Mouse (Mus musculus) forelimb bud, embryonic 11.5 days (tissue): ENCODE measurements around the gene Itpr2.
A peak's percentile ranks its signal among the peaks of the same experiment; 100 is the strongest.

ENCODE experiments used
- DNase-seq: peaks from one replicate; pipeline ENCODE4 v3.0.0-alpha.2; 2012; ENCODE audit warnings: low read depth, low spot score

The Itpr2 gene

DNA sequence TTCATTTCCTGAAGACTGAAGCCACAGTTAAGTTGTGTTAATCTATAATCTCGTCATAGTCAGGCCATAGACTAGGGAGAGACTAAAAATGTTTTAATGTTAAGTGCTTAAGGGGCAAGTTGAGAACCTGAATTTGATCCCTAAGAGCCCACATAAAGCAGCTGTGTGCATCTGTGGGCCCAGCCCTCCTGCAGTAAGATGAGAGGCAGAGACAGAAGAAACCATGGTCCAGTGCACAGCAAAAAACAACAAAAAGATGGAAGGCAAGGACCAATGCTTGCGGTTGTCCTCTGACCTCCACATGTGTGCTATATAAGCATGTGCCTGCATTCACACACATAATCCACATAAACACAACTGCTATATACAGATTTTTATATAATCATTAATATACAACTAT, 191.8 kb downstream of the Itpr2 start:
- DNase-seq, result no peak

DNA sequence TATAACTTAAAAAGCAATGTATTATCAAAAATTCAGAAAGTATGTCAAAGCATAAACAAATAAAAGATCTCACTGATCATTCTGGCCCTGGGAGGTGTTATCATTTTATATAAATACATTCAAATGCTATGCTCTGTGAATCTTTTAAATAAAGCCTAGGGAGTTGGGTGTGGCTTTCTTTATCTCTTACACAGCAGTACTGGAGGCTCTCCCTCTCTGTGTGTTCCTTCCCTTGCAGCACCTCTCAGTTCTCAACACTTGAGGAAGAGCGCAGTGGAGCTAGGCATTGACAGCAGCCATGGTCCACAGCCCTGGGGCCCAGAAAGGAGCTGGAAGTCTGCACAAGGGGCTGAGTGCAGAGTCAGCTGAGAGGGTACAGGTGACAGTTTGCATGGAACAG, 192.7 kb downstream of the Itpr2 start:
- no peak for DNase-seq

DNA sequence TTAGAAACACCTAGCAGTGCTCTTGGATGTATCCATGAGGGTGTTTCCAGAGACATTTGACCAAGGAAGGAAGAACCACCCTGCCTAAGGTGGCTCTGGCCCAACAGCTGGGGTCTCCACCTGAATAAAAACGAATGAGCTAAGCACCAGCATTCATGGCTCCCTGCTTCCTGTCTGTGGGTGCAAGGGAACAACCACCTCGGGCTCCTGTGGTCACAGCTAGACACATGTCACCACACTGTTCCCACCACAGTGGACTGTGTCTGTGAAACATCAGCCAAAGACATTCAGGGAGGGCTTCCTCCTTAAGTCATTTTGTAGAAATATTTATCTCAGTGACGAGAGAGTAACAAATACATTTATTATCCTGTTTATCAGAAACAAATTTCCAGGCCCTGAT, 196.0 kb downstream of the Itpr2 start:
- no peak for DNase-seq

DNA sequence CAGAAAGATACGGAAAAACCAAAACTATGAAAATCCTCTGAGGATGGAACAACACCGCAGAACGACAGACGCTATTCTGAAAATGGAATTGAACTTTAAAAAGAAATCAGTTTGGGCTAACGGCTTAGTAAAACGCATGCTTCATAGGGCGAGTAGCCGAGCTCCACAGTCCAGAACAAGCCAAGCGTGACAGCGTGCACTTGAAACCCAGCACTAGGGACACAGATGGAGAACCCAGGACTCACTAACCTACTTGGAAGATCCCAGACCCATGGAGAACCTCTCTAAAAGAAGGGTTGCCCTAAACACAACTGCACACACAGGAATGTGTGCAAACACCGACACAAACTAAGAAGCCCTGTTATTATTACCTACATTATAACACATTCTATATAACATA, 197.9 kb downstream of the Itpr2 start:
- no peak for DNase-seq

DNA sequence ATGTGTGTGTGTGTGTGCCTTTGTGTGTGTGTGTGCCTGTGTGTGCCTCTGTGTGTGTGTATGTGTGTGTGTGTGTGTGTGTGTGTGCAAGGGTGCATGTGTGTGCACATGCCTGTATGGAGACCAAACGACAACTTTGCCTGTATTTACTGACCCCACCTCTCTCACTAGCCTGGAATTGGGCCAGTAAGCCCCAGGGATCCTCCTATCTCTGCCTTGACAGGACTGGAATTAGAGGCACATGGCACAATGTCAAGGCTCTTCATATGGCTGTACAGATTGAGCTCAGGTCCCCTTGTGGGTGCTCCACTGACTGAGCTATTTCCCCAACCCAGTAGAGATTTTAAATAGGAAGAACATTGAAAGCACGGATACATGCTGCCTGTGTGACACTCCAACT, 198.7 kb downstream of the Itpr2 start:
- no peak for DNase-seq

DNA sequence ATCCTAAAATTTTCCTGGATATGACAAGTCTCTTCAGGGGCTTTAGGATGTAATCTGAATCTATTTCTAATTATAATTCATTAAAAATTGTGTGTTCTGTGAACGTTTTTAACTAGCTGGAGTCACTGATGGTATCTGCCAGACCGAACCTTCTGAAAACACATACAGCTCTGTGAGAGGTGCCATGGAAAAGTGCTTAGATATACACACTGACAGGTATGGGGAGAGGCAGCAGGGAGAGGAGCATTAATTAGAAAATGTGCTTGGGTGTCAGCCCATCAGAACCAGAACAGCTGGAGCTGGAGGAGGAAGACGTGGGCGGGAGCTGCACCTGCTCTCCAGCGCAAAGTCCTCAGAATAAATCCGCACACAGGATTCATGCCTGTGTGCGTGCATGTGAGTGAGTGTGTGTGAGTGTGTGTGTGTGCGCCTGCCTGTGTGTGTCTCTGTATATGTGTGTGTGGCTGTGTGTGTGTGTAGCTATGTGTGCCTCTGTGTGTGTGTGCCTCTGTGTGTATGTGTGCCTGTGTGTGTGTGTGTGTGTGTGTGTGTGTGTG, 199.4 kb downstream of the Itpr2 start:
- no peak for DNase-seq

DNA sequence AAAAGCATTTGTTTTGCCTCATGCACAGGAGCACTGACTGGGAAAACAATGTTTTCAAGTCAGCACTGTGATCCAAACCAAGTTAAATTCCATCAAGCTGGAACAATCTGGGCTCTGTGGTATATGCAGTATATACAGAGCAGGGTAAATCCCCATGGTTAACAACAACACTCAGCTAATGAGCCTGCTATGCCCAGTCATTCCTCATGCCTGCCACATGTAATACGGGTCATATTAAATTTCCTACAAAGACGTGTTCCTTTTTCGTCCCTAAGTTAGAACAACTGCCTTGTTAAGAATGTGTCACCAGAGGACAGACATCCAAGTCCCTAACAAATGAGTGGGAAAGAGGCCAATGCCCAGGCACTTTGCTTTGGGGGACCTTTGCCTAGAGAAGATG, 199.9 kb downstream of the Itpr2 start:
- DNase-seq, result no peak

DNA sequence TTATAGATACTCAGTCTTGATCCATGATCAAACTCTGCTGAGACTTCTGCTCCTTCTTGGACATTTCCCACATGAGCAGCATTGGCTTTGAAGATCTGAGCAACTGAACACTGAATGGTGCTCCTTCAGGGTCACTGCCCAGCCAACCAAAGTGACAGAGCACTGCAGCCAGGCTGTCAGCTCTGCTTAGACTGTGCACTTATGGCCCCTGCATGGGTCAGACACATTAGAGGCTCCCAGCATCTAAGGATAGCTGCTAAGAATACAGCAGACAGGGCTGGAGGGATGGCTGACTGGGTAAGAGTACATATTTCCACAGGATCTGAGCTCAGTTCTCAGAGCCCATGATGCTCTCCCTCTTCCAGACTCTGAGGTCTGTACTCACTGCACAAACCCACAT, 201.1 kb downstream of the Itpr2 start:
- DNase-seq, result no peak

DNA sequence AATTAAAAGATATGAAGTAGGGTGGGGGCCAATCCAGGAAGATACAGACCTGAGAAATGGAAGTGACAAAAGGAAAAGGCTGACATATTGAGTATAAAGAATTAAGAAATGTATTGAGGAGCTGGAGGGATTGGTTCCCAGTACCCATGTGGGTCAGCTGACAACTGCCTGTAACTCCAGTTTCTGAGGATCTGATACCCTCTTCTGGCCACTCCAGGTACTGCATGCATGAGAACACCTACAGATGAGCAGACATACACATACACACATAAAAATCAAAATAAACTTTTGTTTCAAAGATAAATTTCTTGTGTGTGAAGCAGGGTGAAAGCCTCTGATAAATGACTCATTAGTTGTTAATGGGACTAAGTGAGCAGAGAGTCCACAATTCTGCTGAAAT, 203.3 kb downstream of the Itpr2 start:
- no peak for DNase-seq

DNA sequence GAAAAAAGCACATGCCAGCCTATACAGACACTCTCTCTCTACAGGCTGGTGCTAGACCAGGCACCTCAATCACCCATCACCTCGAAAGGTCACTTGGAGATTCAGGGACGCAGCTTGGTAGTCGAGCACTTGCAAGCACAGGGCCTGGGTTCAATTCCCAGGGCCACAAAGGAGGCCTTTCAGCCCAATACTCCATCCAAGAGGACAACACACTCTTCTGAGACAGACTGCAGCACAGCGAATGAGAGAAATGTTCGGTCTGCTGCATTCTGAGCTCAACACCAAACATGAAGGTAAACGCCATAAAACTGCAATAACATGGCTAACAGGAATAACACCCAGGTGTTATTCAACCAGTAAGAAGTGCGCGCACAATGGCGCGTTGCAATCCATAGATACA, 211.0 kb downstream of the Itpr2 start:
- no peak for DNase-seq

DNA sequence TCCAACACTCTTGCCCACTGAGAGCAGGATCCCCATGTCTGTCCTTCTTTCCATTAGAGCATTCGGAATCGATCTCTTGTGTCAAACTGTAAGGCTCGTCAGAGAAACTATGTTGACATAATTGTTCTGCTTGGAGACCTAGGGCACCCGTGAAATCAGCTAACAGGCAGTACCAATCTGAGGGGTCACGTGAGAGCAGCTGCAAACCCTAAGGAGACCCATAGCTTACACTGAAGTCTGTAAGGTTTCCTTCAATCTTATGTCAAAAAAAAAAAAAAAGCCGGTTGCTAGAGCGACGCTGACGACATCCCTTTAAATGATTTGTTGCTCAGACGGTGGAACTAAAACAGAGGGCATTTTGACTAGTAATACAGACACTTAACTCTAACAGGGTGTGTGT, 212.2 kb downstream of the Itpr2 start:
- DNase-seq, result no peak

DNA sequence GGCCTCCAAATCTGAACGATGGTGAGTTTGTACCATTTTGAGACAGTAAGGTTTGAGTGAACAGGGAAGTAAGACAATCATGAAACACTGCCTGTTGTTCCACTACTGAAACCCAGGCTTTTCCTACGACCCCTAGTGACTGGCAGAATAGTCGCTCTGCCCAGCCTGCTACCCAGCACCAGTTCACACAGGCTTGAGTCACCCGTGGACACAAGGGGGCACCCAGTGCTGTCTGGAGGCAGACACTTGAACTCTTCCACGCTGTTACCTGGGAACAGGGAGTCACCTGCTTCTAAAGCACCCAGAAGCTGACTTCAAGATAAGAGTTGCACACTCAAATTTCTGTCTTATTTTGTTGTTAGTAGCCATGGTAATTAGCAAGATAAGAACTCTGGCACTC, 213.8 kb downstream of the Itpr2 start:
- DNase-seq, result no peak

DNA sequence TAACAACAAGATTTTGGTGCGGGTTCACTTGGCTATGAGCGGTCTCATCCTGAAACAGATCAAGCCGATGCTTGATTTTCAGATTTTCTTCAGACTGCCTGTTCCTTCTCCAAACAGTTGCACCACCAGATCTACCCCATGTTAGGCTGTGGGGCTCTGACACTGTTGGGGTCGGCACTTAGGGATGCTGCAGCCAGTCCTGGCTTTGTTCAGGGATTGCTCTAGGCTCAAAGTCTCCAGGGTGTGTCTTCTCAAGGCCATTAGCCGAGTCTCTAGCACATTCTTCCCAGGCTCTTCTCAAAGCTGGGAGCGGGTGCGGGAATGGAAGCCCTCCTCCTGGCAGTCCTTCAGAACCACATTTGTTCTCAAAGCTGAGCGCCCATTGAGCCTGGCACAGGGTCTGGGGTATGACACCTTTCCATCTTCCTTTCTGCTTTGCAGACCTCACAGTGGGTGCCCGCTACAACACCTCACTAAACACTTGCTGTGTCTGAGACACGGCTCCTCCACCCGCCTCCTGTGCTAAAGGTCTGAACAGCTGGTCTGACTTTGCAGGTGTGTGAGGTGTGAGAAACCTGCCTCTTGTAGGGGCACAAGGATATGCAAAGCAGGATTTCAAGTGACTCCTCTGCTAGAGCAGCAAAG, 217.0 kb downstream of the Itpr2 start:
- no peak for DNase-seq

DNA sequence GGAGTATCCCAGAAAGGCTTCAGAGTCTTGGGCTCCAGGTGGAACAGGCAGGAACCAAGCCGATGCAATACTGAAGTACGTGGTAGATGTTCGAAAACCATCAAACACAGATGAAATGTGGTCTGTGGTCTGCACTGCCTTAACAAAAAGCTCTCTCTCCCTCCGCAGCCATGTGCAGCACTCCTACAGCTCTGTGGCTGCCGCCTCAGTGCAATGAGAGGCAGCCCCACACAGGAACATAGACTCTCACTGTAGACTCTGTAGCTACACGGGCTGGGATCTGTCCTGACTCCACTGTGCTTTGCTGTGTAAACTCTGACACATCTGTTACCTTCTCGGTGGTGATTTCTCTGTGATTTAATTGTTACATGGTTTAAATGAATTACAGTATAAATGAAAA, 218.0 kb downstream of the Itpr2 start:
- no peak for DNase-seq

DNA sequence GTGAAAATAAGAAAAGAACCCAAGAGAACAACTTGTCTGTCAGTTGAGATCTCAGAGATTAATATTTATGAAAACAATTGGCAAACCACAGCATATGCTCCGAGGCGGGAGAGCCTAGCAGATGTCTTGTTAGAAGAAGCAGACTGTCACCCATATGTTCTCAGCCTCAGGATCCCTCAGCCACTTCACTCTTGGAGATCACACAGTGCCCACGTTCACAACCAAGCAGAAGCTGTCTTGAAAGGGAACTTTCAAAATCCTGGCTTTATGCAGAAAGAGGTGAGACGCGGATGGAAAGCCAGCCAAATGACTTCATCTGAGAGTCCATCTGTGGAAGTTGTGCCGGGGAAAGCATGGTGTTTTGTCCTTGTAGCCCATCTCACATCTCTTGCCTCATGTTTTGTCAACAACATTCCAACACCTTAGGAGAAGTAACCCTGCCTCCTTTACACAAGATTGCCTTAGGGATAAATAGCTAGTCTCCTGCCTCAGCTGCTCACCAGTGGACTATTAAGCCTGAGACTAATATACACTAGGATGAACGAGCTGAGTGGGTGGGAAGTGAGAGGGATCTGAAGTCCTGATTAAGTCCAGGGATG, 219.9 kb downstream of the Itpr2 start:
- no peak for DNase-seq

DNA sequence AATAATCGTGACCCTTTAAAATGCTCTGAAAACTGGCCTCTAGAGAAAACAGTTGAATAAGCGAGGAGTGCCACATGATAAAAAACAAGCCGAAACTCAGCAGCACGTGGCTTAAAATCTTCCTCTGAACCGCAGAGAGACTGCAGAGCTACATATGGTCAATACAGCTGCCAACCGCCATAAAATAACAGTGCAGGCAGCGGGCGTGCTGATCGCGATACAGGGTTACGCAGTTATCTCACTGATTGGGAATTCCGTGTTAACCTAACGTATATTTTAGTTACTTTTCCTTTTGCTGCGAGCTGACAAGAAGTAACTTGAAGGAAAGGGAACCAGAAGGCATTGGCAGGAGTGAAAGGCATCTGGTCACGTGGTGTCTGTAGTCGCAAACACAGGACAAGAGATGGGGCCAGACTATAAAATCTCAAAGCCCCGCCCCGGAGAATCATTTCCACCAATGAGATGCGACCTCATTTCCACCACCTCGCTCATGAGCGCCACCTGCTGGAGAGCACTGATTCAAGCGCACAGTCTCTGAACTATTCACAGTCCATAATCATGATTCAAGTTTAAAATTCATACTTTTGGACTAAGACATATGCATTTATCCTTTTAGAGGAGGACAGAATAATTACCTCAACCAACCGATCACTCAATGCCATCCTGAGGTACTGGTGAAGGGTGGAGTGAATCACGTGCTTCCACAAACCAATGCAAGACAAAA, 220.7 kb downstream of the Itpr2 start:
- DNase-seq, result no peak

DNA sequence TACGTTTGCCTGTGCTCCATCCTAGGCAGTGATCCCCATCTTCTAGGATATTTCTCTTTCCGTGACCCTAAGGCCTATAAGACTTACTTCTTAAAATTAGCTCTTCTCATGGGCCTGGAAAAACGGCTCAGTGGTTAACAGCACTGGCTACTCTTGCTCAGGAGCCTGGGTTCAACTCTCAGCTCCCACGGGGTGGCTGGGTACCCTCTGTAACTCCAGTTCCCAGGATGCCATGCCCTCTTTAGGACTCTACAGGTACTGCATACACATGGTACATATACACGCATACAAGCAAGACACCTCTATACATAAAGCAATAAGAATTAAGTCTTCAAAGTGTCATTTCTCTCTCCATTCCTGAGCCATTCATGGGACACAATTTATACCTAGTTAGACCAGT, 228.8 kb downstream of the Itpr2 start:
- no peak for DNase-seq

DNA sequence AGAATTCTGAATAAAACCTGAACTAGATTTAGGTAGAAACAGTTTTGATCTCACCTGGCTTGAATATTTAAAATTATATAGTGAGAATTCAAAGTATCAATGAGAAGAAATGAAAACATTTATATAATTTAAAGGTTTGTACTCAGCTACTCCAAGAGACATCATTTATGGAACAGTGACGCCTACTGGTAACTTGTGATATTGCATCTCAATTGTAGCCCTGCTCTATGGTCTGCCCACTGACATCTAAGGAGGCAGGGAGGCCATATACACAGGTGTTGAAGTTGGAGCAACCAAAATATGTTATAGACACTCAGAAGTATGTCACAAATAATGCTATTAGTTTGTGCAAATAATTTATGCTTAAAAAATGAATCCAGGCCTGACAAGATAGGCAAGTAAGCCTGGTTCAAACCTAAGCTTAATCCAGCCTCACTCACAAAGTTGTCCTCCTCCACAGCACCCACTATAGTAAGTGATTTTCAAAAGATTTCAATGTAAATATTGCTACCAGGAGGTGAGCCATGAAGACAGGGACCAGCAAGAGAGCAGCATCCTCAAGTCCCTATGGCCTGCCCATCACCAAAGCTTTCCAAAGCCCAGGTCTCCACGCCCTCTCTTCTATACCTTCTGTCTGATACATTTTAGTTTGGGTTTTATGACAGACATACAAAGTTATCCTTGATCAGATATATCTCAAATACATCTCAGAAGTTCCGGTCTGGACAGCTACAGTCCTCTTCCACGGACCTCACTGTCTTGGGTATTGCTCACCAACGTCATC, 229.6 kb downstream of the Itpr2 start:
- DNase-seq, result peak; percentile 74

DNA sequence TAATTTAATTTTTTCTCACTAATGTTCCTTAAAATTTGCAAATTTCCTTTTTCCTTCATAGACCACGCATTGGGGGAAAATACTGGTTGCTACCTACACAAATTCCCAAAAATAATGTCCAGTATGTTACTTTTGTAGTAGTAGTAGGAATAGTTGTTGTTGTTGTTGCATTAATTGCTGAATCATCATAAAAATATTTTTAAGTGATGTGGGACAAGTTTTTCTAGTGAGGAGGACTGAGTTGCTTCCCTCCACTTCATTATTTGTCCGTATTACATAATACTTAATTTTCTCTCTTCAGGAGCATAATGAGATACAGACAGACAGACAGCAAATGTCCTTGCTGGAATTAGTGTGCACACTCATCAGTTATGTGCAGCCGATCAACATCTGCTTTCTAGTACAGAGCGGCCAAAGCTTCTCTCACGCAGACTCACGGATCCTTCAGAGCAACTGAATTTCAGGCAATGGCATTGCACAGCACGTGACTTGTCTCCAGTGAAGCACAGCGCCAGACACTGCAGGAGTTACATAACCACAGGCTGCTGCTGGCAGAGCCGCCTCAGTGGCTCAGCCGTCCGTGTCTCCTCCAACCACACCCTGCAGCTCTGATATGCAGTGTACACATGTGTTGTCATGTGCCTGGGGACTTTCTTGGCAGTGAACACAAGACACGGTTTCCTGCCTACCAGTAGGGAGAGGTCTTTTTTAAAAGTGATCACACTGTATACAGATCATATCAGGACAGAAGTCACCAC, 231.1 kb downstream of the Itpr2 start:
- DNase-seq, result no peak

DNA sequence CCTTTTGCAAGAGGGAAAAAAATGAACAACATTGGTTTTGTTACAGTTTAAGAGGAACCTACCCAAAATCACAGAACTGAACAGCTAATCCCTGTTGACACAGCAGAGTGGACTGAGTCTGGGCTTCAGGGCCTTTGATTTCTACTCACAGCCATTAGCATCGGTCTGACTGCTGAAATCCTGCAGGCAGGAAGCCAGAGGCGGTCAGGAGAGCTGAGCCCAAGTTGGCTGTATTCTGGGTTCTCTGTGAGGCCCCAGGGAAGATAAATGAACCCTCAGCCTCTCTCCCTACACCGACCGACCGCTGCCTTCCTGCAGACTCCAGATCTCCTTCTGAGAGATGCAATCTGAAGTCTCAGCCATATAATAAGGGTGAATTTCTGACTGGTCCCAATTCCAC, 231.9 kb downstream of the Itpr2 start:
- no peak for DNase-seq

DNA sequence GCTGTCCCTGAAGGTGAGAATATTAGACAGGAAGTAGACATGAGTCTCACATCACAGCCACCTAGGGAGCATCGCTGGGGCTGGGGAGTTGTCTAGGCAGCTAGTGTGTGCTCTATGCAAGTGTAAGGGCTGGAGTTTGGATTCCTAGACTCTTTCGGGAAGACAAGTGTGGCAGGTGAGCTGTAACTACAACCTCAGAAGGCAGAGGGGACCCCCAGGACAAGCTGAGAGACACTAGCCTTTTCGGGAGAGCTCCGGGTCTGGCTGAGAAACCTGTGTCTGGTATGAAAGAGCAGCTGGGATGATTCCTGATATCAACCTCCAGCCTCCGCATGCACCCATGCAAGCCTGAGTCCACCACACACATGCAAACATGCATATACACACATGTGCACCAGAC, 232.7 kb downstream of the Itpr2 start:
- no peak for DNase-seq
